Mouse (Mus musculus): ENCODE results near the gene Plekhg6.

- no peak for TF ChIP-seq CTCF (IDR thresholded peaks at IDR 0.05; ENCODE audit: low read depth)
- TF ChIP-seq EP300 (IDR thresholded peaks at IDR 0.05; ENCODE audit: low read depth) = no peak
Measured at GRCm38 (mm10) chr6:125322794-125323193, 57.8 kb downstream of the Plekhg6 start.
